Mouse (Mus musculus) megakaryocyte progenitor cell, adult 5-6 weeks (primary cell): ENCODE results near the gene Wipf2. TPM values are rescaled to one million over a fixed set of nuclear protein-coding genes. Genes with fewer than 3 reads are reported as not detected.
A peak's percentile ranks its signal among the peaks of the same experiment; 100 is the strongest.
"Not testable (repeated sequence)": the region's sequence is repeated elsewhere in the genome, so short reads cannot be mapped to it uniquely, and the experiment has no call there.

Source experiments
- ATAC-seq: replicated peaks from 2 replicates; pipeline ENCODE4 v1.8.0; 2016; ENCODE audit warnings: mild to moderate bottlenecking, moderate TSS enrichment, inconsistent platforms; ENCODE audit not compliant: poor library complexity
- total RNA-seq, 2 experiments: library from RNA; stranded (forward) in 1 of 2; stranded (reverse) in 1 of 2; fragments of 157-497, 149-512 nt in 1 of 2; fragments of 200-1000 nt in 1 of 2; gene quantifications; 2 replicates each; pipeline versions ENCODE4 v1.2.3 to v1.2.4; 2015 to 2017

Gene Wipf2
- total RNA-seq (2015) (15.0 and 17.1 TPM in 2 replicates), total RNA-seq (2017) (3.0 and 3.6 TPM in 2 replicates)

DNA sequence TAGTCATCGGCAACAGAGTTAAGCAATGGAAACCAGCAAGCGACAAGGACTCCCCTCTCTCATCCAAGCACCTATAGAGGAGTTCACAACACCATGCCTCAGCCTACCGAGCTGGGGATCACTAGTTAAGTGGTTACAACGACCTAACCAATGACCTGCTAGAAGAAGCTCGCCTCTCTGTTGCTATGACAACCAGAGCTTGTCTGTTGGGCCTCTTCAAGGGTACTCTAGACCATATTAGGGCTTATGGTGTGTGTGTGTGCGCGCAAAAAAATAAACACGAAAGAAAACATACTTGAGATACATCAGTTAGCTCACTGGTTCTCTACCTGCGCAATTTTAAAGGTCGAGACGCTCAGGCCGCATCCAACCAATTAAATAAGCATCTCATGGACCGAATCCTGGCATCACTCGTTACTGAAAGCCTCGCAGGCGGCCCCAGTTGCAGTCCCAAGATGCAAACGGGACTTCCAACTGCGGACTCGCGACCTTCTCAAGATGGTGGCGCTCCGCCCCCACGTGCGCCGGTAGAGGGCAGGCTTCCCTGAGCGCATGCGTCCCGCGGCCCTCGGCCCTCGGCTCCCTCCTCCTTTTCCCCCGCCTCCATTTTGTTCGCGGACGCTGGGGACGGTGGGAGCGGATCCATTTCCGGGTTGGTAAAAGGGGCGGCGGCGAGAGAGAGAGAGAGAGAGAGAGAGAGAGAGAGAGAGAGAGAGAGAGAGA lies at the start of gene Wipf2:
Wipf2 (plus strand) TSS at position 611 of the 723 bp plus-strand sequence.
- ATAC-seq, result peak; percentile 96

DNA sequence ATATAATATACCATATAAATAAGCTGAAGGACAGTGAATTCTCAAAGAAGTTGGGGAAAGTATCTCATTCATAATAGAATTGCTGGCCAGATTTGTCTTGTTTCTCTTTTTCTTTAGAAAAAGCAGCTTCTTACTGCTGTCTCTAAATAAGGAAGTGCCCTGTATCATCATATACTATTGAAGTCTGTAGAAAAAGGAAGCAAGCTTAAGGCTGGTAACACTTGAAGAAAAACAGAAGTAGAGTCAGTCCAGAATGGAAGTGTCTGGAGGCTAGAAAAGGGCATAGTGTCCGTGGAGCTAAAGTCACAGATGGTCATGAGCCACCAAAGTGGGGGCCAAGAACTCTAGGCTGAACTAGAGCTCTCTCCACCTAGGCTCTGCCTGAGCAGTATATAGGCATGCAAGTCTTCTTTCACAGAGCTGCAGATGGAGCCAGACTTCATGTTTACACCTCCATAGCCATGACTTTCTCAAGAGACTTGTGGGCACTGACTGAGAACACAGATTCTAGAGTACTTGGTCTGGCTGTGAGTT lies 46.7 kb upstream of the Wipf2 start:
- peak; percentile 77 for ATAC-seq

DNA sequence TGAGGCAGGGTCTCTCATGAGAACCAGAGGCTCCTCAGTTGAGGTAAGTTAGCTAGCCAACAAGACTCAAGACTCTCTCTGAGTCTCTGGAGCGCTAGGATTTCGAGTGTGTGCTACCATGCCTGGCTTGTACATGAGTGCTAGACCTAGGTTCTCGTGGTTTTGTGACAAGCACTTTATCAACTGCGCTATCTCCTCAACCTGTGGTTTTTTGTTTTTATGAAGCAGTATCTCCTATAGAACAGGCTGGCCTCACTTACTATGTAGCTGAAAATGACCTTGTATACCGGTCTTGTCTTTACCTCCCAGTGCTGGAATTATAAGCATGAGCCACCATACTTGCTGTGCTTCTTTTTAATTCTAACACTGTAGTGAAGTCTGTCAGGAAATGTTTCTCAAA lies 42.5 kb upstream of the Wipf2 start:
- peak; percentile 82 for ATAC-seq

DNA sequence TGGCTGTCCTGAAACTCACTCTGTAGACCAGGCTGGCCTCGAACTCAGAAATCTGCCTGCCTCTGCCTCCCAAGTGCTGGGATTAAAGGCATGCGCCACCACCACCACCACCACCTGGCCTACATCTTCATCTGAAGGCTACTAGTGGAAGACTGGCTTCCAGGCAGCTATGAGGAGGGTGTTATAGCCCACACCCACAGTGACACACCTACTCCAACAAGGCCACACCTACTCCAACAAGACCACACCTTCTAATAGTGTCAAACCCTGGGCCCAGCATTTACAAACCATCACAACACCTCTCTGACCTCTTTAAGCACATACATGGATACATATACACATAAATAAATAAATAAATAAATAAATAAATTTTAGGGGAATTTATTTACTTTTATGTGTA lies 37.4 kb upstream of the Wipf2 start:
- not testable (repeated sequence) for ATAC-seq

DNA sequence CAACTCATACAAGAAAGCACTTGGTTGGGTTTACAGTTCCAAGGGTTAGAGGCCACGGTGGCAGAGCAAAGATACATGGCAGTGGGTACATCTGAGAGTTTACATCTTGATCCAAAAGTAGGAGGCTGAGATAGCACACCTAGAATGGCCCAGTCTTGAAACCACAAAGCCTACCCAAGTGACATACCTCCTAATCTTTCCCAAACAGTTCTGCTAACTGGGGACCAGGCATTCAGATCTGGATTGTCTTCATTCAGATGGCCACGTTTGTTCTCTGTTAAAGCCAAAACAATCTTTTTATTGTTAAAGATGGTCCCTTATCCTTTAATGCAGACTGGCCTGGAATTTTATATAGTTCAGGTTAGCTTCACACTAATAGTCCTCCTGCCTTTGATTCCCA lies 35.6 kb upstream of the Wipf2 start:
- peak; percentile 83 for ATAC-seq

DNA sequence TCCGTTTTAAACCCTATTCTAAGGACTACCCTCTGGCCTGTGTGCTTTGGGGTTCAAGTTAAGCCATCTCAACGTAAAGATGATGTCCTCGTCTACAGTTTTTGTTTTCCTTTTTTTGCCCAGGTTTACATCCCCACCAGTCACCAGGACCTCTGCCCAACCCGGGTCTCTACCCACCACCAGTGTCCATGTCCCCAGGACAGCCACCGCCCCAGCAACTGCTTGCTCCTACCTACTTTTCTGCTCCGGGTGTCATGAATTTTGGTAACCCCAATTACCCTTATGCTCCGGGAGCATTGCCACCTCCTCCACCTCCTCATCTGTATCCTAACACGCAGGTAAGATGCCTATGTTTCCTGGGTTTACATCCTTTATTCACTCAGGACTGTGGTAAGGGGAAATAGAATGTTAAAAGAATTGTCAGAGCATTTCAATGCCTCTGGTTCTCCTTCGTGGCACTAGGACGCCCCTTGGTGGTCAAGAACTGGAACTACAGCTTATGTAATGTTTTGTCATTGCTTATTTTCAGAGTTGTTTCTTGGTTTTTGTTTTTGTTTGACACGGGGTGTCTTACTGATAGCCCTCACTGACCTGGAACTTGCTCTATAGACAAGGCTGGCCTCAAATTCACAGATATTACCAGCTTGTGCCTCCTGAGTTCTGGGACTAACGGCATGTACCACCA lies 34.2 kb upstream of the Wipf2 start:
- peak; percentile 67 for ATAC-seq

DNA sequence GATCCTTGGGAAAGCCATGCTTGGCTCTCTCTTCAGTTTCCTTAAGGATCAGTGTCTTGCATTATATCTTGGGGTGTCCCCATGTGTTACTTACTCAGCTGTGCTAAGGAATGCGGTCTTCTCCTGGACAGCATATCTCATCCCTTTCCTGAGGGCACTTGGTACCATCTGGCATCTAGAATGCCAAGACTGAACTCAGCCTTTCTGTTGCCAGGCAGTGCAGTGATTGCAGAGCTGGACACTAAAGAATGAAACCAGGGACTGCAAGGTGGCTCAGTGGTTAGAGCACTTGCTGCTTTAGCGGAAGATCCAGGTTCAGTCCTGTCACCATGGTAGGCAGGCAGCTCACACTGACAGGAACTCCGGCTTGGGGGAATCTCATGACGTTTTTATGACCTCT lies 33.6 kb upstream of the Wipf2 start:
- no peak for ATAC-seq

DNA sequence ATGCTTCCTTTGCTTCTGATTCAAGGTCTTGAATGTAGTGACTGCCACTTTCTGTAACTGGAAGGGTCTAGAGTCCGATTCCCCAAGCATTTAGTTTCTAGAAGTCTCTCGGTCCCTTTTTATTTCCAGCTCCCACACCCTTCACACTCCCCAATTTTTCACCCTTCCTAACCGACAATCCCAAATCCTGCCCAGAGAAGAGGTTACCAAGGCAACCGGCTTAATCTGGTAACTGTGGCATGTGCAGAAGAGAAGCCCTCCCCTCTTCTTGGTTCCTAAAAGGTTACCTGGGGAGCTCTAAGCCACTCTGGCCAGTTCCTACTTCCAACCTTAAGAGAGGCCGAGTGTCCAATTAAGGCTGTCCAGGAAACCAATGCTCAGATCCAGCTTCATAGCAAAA lies 28.1 kb upstream of the Wipf2 start:
- ATAC-seq, result no peak

DNA sequence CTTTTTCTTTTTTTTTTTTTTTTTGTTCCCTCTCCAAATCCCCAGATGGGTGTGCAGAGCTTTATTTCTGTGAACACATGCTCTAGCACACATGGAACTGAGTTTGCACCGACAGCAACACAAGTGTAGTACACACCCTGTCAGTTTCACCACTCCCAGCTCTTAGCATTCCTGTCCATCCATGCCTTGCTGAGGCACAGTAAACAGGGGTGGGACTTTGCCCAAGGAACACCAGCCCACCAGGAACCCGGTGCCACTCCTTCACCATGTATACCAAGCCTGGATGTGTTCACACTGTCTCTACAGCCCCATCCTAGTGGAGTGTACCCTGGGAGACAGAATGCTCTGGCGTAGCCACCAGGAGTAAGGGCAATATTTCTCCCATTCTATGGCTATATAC lies 27.7 kb upstream of the Wipf2 start:
- no peak for ATAC-seq

DNA sequence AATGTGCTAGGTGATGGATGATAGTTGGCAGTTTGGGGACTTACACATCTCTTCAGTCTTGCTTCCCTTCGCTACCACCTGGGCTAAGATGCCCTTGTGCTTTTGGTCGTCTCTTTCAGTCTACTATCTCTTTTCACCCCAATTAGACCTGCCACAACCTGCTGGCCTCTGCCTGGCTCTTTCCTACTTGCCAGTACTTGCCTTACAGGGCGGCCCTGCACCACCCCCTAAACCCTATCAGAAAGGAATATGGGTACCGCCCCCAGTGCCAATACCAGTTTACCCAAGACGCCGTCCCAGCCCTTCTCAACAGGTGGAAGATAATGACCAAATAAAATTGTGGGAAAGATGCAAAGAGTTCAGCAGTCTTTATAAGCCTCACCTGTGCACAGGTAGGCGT lies 27.3 kb upstream of the Wipf2 start:
- ATAC-seq, result peak; percentile 38; the same call in 1 of the 2 replicates

DNA sequence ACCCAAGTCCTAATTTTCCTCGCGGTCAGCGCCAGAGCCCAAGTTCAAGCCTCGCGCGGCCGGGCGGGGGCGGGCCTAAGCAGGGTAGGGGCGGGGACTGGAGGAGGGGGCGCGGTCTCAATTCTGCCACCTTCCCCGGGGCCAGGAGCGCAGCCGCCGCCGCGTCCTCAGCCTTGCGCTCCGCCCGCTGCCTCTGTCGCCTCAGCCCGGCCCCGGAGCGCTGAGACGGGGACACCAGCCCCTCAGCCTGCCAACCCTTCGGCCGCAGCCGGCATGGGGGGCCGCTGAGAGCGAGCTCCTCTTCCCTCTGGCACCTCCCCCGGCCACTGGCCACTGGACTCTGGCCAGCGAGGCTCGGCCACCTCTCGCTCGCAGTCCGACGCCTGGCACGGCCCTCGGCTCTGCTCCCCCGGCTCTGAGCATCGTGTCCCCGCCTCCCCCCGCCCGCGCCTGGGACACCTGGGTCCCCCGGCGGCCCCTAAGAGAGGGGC lies 26.7 kb upstream of the Wipf2 start, which contains the start of gene Rapgefl1:
Rapgefl1 (plus strand) TSS at position 135 of the 491 bp plus-strand sequence.
- peak; percentile 97 for ATAC-seq

DNA sequence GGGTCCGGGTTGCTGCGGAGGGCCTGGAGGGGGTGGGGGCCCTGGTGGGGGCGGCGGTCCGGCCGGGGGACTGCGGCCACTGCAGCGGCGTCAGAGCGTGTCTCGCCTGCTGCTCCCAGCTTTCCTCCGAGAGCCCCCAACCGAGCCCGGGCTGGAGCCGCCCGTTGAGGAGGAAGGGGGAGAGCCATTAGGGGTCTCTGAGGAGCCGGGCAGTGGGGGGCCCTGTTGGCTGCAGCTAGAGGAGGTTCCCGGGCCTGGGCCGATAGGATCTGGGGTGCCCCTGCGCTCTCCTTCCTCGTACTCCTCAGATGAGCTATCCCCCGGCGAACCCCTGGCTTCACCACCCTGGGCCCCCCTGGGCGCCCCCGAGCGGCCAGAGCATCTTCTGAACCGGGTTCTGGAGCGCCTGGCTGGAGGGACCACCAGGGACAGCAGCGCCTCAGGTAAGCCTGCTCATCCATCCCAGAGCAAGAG lies 26.2 kb upstream of the Wipf2 start:
- no peak for ATAC-seq

DNA sequence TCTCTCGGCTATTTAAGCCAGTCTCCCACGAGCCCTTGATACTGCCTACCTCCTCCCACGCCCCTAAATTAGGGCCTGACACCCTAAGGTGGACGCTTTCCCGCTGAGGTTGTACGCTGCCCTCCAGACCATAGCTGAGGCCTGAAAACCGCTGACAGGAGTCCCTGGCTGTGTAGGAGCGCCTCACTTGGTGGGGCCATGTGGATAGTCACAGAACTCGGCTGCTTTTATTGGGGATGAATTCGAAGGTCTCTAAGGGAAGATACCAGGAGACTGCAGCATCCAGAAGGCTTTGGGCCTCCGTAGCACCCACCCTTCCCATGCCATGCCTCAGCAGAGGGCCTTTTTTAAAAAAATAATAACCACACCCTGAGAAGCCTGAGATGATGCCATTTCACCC lies 25.5 kb upstream of the Wipf2 start:
- ATAC-seq, result no peak

DNA sequence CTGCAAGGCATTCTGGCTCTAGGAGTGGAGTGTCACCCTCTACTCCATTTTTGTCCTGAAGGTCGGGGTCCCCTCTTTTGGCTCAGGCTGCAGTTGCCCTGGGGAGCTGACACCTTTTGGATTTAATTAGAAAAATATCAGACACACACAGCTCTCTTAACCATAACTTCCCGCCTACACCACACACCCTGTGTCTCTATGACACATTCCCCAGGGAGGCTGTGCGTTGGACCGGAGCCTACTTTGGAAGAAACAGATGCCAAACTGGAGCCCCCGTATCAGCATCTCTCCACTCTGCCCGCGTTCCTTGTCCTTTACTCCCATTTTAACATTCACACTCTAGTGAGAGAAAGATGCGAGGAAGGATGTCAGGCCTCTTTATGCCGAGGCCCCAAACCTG lies 24.9 kb upstream of the Wipf2 start:
- no peak for ATAC-seq

DNA sequence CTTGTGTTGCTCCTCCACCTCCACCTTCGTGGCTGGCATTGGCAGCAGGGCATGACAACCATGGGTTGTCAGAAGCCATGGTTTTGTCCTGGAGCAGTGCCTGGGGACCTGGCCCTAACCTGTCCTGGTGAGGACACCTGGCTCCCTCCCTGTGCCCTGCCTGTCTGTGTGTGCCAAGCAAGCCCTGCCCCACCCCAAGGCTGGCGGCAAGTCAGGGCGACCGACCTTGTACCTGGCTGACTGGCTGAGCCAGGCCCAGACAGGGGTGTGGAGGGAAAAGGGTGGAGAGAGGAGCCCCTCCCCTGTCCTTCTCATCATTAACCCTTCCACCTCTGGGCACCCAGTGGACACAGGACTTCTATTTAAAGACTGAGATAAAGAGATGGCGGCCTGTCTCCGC lies 24.0 kb upstream of the Wipf2 start:
- ATAC-seq, result no peak

DNA sequence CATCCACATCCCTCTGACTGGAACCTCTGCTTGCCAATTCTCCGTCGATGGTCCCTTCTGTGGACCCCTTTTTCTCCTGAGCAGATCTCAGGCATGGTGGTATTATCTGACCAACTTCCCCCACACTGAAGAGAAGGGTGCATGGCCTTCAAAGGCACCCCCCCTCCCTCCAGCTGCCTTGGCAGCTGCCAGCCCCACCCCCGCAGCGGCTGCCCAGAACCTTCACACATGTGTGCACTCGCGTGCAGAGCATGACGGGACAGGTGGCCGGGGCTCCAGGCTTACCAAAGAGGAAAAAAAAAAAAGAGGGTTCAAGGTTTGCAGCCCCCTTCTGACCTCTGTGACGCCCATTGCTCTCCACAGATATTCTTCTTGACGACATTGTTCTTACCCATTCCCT lies 23.5 kb upstream of the Wipf2 start:
- ATAC-seq, result no peak

DNA sequence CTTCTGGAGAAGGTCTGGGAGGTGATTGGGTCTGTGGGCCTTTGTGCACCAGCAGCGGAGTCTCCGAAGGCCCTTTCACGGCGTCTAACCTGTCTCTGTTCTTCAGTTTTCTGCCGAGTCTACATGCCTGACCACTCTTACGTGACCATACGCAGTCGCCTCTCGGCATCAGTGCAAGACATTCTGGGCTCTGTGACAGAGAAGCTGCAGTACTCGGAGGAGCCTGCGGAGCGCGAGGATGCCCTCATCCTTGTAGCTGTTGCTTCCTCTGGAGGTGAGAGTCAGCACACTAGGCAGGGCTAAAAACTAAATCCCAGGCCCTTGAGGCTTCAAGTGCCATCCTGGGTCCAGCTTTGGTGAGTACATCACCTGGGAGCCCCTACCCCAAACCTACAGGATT lies 17.4 kb upstream of the Wipf2 start:
- no peak for ATAC-seq

DNA sequence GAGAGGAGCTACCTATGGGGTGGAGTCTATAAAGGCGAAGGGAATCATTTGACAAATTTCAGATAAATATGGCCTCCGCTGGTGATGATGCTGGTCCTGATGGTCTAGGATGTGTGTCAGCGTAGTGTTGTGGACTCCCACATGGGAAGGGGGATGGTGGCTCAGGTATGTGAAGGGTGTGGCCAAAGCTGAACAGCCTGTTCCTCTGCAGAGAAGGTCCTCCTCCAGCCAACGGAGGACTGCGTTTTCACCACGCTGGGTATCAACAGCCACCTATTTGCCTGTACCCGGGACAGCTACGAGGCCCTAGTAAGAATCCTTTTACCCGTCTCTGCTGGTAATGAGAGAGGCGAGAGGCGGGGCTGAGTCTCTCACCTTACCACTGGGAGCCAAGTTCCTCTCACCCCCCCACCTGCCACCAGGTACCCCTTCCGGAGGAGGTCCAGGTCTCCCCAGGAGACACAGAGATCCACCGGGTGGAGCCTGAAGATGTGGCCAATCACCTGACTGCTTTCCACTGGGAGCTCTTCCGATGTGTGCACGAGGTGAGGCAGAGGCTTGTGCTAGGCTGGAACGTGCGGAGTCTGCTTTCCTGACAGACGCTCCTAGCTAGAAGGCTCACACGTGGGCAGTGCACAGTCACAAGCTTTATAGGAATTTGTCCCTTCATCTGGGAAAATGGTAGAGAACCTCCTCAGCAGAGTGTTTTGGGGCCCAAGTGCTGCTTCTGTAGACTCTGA lies 16.4 kb upstream of the Wipf2 start:
- ATAC-seq, result no peak

DNA sequence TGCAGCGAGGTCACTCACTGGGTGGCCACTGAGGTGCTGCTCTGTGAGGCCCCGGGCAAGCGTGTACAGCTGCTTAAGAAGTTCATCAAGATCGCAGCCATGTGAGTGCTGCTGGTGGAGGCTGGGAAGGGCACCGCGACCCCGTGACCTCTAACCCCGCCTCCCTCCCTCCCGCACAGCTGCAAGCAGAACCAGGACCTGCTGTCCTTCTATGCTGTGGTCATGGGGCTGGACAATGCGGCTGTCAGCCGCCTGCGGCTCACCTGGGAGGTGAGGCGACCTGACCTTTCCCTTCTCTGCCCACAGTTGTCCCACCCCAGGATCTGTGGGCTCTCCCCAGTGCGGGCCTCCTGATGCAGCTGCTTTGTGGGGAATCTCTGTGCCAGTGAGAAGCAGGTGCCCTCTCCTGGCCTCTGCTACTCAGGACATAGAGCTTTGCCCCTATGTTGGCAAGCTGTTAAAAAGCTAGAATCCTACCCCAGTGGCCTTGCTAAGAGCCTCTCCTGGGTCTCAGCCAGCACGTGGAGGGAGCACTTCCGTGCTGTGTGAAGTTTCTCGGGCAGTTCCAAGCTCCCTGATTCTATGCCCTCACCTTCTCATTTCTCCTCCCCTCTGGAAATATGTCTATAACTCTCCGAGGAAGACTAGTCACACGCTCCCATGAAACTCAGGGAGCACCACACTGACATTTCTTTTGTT lies 14.1 kb upstream of the Wipf2 start:
- ATAC-seq, result 0 out of 2 replicates have a peak, but pooled peaks have one; percentile 29
